Mouse (Mus musculus) c-Kit-negative CD71-positive TER-119-positive erythroid progenitor cells, embryonic 14.5 days (primary cell): Measurements from ENCODE around the gene Gm21497.
"Not testable (repeated sequence)": the region's sequence is repeated elsewhere in the genome, so short reads cannot be mapped to it uniquely, and the experiment has no call there.

ENCODE experiments used
- DNase-seq: peaks from one replicate; pipeline ENCODE4 v3.0.0-alpha.2; 2013; ENCODE audit warnings: low read depth, low spot score

The Gm21497 gene

DNA sequence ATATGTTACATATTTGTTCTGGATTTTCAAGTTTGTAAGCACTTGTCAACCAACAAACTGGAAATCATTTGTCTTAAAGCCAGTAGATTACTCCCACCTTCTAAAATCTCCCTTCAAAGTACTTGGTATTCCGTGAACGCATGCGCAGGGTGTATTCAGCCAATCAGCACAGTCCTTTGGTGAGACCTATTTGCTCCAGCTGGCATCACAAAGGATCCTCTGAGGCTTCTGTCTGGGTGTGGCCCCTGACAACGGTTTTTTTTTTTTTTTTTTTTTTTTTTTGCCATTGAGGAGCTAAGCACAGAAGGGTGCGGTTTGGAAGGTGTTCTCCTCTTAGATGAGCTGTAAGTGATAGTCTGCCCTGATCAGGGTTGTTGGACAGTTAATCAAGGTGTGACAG lies at the start of gene Gm21497:
Gm21497 (plus strand) TSS at position 301 of the 400 bp plus-strand sequence.
- not testable (repeated sequence) for DNase-seq
